Mouse (Mus musculus) limb, embryonic 12.5 days (tissue): ENCODE results near the gene Vps54. TPM values are rescaled to one million over a fixed set of nuclear protein-coding genes. Genes with fewer than 3 reads are reported as not detected.

Experiments used
- ATAC-seq: fragments of 200-750 bp; cut with Nextera tagmentation; 2 replicates; pipeline ENCODE4 v1.8.0; 2017; ENCODE audit warnings: low read depth, moderate TSS enrichment; ENCODE audit not compliant: insufficient number of reproducible peaks, insufficient read depth, low FRiP score, low TSS enrichment
- H3K27ac ChIP-seq: fragments of 300-500 bp; sonication (generic); 2 replicates; pipeline ENCODE4 v1.5.1; 2016; ENCODE audit warnings: mild to moderate bottlenecking, moderate library complexity
- H3K27me3 ChIP-seq: fragments of 300-500 bp; sonication (generic); 2 replicates; pipeline ENCODE4 v1.6.1; 2016; ENCODE audit warnings: mild to moderate bottlenecking, moderate library complexity
- H3K36me3 ChIP-seq: fragments of 300-500 bp; sonication (generic); 2 replicates; pipeline ENCODE4 v1.6.1; 2016; ENCODE audit warnings: mild to moderate bottlenecking, moderate library complexity
- H3K4me1 ChIP-seq: fragments of 300-500 bp; sonication (generic); replicated peaks from 2 replicates; pipeline ENCODE4 v1.6.1; 2016
- H3K4me2 ChIP-seq: fragments of 300-500 bp; sonication (generic); 2 replicates; pipeline ENCODE4 v1.6.1; 2016; ENCODE audit warnings: mild to moderate bottlenecking, moderate library complexity
- H3K4me3 ChIP-seq: fragments of 300-500 bp; sonication (generic); replicated peaks from 2 replicates; pipeline ENCODE4 v1.5.1; 2016; ENCODE audit warnings: mild to moderate bottlenecking
- H3K9ac ChIP-seq: fragments of 300-500 bp; sonication (generic); replicated peaks from 2 replicates; pipeline ENCODE4 v1.6.1; 2016; ENCODE audit warnings: mild to moderate bottlenecking, moderate library complexity
- H3K9me3 ChIP-seq: fragments of 300-500 bp; sonication (generic); 2 replicates; pipeline ENCODE4 v1.6.1; 2016; ENCODE audit warnings: mild to moderate bottlenecking, moderate library complexity
- WGBS: fragments of 180-500 bp; shearing (Covaris S2); methylation state at CpG from one replicate; pipeline ENCODE4 v1.1.7; 2016; 5-methylcytosine and 5-hydroxymethylcytosine counted together
- polyA plus RNA-seq: library from polyadenylated mRNA; unstranded; fragments of >200 nt; fragmentation: Nextera tagmentation; extraction: Ambion mirVana; gene quantifications from 2 replicates; pipeline ENCODE4 v1.2.1, GENCODE M21; 2016

The Vps54 gene
- polyA plus RNA-seq, 1 experiment from 2014 or later, result 16.2 TPM

DNA sequence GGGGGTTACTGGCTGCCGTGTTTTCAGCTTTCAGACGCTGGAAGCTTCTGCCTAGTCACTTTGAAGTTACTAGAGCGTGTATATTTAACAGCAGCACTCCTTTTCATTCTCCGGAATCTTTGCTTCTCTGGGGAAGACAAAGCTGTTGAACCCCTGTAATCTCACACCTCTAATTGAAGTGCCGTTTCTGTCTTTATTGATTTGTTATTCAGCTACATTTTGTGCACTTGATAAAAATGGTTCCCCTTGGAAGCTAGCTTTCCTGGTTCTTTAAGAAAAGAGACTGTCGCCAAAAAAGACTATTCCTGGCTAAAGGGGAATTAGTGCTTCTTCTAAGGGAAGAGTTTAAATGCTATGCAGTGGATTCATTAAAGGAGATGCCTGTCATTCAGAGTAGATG lies 70.4 kb downstream of the Vps54 start:
- Histone ChIP-seq H3K4me3 (no peak overlapping the region), H3K4me1 (no peaks in the 10 kb centered on the region), H3K27ac (no peak overlapping the region), H3K9me3 (no peaks in the 10 kb centered on the region), H3K4me2 (no peak overlapping the region), H3K27me3 (no peaks in the 10 kb centered on the region), H3K36me3 (peaks cover 53% of the 10 kb centered on the region), H3K9ac (no peak overlapping the region)
- WGBS, result 80% methylated on average over 6 of the region's 6 CpGs
- ATAC-seq, result no peak

DNA sequence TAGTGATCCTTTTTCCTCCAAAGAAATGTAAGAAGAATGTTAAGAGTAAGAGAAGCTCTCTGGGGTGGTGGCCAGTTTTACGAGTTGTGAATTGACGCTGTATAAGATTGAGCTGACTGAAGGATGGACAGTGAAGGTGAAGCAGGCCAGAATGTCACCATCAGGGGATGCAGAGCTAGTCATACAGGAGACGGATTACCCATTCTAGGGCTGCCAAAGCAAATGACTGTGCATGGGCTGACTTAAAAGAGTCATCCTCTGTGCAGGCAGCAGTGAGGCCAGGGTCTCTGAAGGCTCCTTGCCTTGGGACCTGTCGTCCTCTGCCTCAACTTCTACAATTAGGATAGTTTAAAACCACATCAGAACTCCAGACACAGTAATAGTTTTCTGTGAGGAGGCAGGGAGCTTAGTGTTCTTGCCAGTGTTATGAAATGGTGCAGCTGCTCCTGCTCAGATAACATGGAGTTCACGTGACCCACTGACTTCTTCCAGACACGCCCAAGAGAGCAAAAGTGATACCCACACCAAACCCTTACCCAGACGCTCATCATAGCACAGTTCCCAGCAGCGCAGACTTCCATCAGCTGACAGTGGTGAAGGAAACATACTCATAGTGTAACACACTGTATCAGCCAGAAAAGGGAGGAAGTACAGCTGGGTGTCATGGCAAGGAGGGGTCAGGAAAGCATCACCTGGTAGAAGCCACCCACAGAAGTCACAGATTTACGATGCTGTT lies 75.0 kb downstream of the Vps54 start:
- 82% methylated on average over 9 of the region's 9 CpGs for WGBS
- Histone ChIP-seq H3K4me2 (no peak overlapping the region), H3K4me1 (no peaks in the 10 kb centered on the region), H3K9ac (no peak overlapping the region), H3K27me3 (no peaks in the 10 kb centered on the region), H3K4me3 (no peak overlapping the region), H3K36me3 (peaks cover 58% of the 10 kb centered on the region), H3K9me3 (no peaks in the 10 kb centered on the region), H3K27ac (no peak overlapping the region)
- ATAC-seq, result no peak

DNA sequence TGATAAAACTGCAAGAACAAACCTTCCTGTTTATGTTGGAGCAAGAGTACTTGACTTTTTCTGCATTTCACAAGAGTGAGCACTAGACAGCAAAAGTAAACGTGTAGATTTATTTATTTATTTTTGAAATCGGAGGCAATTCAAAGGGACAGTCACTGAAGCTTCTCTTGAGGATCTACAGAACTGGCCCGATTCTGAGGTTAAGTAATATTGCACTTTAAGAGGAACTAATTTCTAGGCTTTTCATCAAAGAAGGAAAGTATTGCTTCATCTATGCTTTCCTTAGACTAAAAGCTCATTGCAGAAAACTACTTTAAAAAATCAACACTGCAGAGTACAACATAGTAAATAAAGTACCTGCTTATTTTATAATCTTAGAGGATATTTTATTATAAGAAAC lies 82.5 kb downstream of the Vps54 start:
- no peak overlapping the region for H3K9ac ChIP-seq
- 87% methylated on average over 3 of the region's 3 CpGs for WGBS
- no peak for ATAC-seq
- H3K27me3 ChIP-seq, result no peaks in the 10 kb centered on the region
- no peak overlapping the region for H3K4me2 ChIP-seq
- H3K9me3 ChIP-seq, result no peaks in the 10 kb centered on the region
- H3K4me3 ChIP-seq, result no peak overlapping the region
- H3K27ac ChIP-seq, result no peak overlapping the region
- H3K36me3 ChIP-seq, result peaks cover 53% of the 10 kb centered on the region
- H3K4me1 ChIP-seq, result no peaks in the 10 kb centered on the region

DNA sequence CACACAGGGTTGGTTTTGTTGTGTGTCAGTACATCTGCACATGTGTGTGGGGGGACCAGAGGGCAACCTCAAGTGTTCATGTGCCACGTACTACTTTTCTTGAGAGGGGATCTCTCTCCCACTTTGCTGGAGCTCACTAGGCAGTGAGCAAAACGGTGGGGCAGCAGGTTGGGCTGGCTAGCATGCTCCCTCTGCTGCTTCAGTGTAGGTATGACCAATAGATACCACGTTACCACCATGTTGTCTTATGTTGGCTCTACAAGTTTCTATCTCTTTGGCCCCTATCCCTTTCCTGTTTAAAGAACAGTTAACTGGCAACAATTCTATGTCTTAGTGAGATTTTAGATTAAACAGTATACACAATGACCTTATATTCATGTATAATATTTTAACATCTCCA lies 83.3 kb downstream of the Vps54 start:
- no peak overlapping the region for H3K27ac ChIP-seq
- no peaks in the 10 kb centered on the region for H3K27me3 ChIP-seq
- H3K4me2 ChIP-seq, result no peak overlapping the region
- no peak overlapping the region for H3K4me3 ChIP-seq
- H3K9me3 ChIP-seq, result no peaks in the 10 kb centered on the region
- H3K9ac ChIP-seq, result no peak overlapping the region
- WGBS, result 90% methylated on average over 3 of the region's 3 CpGs
- no peaks in the 10 kb centered on the region for H3K4me1 ChIP-seq
- peaks cover 51% of the 10 kb centered on the region for H3K36me3 ChIP-seq
- no peak for ATAC-seq

DNA sequence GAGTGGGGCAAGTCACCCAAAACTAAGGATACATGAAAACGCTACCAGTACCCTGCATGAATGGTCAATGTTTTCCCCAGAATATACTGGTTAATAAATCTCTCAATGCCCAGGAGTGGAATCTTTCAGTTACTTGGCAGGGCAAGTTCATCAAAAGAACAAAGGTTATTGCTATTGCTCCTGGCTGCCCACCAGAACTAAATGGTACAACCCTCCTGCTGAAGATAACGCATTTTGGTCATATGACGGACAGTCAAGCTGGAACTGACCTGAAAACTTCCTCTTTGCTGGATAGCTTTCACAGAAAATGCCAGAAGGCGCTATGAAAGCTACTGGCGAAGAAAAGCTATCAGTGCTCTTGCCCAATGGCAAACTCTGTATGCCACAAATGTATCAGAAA lies 86.7 kb downstream of the Vps54 start:
- no peak overlapping the region for H3K4me3 ChIP-seq
- H3K36me3 ChIP-seq, result peaks cover 74% of the 10 kb centered on the region
- 93% methylated on average over 5 of the region's 5 CpGs for WGBS
- no peak overlapping the region for H3K27ac ChIP-seq
- H3K9me3 ChIP-seq, result no peaks in the 10 kb centered on the region
- no peak overlapping the region for H3K4me2 ChIP-seq
- no peaks in the 10 kb centered on the region for H3K27me3 ChIP-seq
- no peak for ATAC-seq
- no peaks in the 10 kb centered on the region for H3K4me1 ChIP-seq
- H3K9ac ChIP-seq, result no peak overlapping the region

DNA sequence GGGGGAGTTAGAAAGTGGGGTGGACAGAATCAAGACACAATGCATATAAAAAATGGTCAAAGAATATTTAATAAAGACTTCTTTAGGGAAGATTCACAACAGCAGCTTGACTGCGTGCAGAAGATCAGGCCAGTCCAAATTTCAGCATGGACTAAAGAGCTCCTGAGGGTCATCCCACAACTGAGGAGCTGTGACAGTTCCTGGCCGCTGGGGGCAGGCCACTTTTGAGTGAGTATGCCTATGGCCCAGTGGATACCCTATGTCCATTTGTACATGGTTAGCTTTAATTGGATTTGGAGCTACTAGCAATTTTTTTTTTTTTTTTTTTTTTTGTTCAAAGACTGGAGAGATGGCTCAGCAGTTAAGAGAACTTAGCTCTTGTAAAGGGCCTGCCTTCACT lies 87.7 kb downstream of the Vps54 start:
- H3K36me3 ChIP-seq, result peaks cover 74% of the 10 kb centered on the region
- no peak for ATAC-seq
- no peak overlapping the region for H3K9ac ChIP-seq
- no peaks in the 10 kb centered on the region for H3K27me3 ChIP-seq
- 54% methylated on average over 2 of the region's 2 CpGs for WGBS
- H3K4me1 ChIP-seq, result no peaks in the 10 kb centered on the region
- H3K4me3 ChIP-seq, result no peak overlapping the region
- no peak overlapping the region for H3K27ac ChIP-seq
- H3K4me2 ChIP-seq, result no peak overlapping the region
- H3K9me3 ChIP-seq, result no peaks in the 10 kb centered on the region

DNA sequence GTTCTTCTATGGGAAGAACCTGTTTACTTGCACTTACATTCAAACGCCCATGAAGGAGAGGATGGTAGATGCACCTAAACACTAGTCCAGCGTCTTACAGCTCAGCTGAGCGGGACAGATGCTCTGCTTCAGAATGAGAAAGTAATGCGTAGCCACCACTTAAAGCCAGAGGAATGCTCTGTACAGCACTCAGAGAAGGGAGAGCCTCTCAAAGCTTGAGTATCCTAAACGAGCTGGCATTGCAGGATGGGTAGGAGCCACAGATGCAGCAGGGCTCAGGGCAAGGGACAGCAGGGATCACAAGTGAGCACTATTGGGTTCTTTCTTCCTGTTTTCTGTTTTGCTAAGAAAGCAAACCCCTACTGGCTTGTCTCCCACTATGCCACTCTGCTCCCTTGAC lies 88.4 kb downstream of the Vps54 start:
- WGBS, result 91% methylated on average over 5 of the region's 5 CpGs
- H3K4me2 ChIP-seq, result no peak overlapping the region
- no peaks in the 10 kb centered on the region for H3K27me3 ChIP-seq

DNA sequence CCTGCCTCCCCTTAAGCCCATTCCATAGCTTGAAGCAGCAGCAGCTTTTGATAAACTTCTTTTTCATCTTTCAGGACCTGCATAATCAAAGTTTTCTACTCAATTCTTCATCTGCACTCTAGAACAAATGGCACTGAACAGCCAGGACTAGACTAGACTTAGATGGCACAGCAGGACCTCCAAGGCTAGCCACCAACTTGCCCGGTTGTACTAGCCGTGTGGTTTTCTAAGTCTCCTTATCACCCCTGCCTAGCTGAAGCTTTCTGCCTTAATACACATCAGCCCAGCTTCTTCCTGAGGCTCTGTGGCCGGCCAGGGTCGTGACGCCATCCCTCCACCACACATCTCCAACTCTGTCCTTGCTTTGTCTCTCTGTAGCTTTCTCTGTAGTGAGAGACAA lies 89.1 kb downstream of the Vps54 start:
- no peak for ATAC-seq
- peaks cover 72% of the 10 kb centered on the region for H3K36me3 ChIP-seq
- WGBS, result 88% methylated on average over 5 of the region's 5 CpGs

More for the DNA sequence above, 88.4 kb downstream of the Vps54 start:
- H3K4me1 ChIP-seq, result no peaks in the 10 kb centered on the region
- ATAC-seq, result no peak
- no peak overlapping the region for H3K9ac ChIP-seq
- no peak overlapping the region for H3K4me3 ChIP-seq
- no peak overlapping the region for H3K27ac ChIP-seq
- H3K36me3 ChIP-seq, result peaks cover 70% of the 10 kb centered on the region
- no peaks in the 10 kb centered on the region for H3K9me3 ChIP-seq

DNA sequence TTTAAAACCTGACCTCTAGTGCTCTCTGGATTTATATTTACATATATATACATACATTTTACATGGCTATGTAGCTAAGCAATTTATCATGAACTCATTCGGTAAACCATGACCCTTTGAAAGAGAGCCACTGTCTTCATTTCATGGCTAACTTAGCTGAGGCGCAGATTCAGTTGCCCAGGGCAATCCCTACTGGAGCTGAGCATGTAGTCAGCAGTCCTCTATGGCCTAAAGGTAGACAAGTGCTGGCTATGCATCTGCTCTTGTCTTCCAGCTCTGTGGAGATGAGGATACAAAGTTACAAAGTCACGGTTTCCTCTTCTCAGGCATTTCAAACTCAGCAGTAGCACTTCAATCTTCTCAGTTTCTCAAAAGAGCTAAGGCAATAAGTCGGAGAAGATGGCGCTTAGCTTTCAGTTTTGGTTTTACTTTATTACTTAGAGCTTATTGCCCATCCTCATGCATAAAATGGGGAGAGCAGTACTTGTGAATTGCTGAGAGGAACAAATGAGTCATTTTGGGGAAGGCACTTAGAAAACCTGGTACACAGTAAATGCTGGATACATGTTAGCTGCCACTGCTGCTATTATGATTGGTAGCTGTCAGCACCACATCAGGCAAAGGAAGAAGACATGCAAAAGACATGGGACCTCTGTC lies 93.7 kb downstream of the Vps54 start:
- Histone ChIP-seq H3K9ac (no peak overlapping the region), H3K36me3 (peaks cover 49% of the 10 kb centered on the region), H3K4me3 (no peak overlapping the region), H3K9me3 (no peaks in the 10 kb centered on the region), H3K4me2 (no peak overlapping the region), H3K27ac (no peak overlapping the region), H3K27me3 (no peaks in the 10 kb centered on the region), H3K4me1 (no peaks in the 10 kb centered on the region)
- no peak for ATAC-seq
- WGBS, result 92% methylated on average over 5 of the region's 5 CpGs

More for the DNA sequence above, 89.1 kb downstream of the Vps54 start:
- Histone ChIP-seq H3K4me2 (no peak overlapping the region), H3K27me3 (no peaks in the 10 kb centered on the region), H3K9ac (no peak overlapping the region), H3K27ac (no peak overlapping the region), H3K9me3 (no peaks in the 10 kb centered on the region), H3K4me3 (no peak overlapping the region), H3K4me1 (no peaks in the 10 kb centered on the region)

DNA sequence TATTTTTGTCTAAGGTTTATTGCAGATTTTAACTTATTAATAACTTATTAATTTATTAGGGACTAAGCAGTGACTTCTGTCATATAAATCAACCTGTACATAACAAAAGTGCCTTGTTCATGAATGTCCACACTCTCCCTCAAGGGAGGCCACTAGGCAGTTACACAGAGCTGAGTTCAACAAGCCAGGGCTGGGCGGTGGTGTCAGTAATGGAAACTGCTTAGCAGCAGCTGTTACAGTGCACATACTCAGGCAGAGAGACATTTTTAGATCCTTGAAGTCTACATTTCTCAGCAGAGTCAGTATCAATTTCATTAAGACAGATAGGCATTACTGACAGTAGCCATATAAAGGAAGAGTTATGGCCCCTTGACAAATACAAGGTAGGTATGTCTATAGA lies 98.8 kb downstream of the Vps54 start:
- Histone ChIP-seq H3K4me3 (no peak overlapping the region), H3K27me3 (no peaks in the 10 kb centered on the region), H3K4me1 (no peaks in the 10 kb centered on the region), H3K4me2 (no peak overlapping the region), H3K9ac (no peak overlapping the region), H3K9me3 (no peaks in the 10 kb centered on the region), H3K27ac (no peak overlapping the region), H3K36me3 (peaks cover 19% of the 10 kb centered on the region)
- WGBS, result 79% methylated on average over 1 of the region's 1 CpGs
- peak; percentile 68 for ATAC-seq

DNA sequence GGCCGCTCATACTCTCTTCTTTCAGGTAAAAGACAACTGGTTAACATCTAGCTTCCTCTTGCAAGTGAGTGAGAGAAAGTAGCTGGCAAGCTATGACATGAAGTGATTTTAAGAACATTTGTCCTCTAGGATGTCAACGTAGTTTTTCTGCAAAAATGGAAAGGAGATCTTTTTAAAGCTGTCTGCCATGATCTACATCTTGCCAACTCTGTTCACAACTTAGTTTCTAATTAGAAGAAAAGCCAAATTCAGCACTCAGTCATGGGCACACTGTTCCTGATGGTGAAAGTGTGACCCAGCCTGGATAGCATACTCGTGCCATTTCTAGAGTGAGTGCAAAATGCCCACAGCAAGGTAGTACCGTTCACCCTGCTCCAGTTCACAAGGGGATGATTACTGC lies 100.0 kb downstream of the Vps54 start:
- H3K36me3 ChIP-seq, result peaks cover 23% of the 10 kb centered on the region
- no peak overlapping the region for H3K9ac ChIP-seq
- no peak overlapping the region for H3K27ac ChIP-seq
- H3K27me3 ChIP-seq, result no peaks in the 10 kb centered on the region
- H3K4me3 ChIP-seq, result no peak overlapping the region
- no peaks in the 10 kb centered on the region for H3K4me1 ChIP-seq
- no peak overlapping the region for H3K4me2 ChIP-seq
- H3K9me3 ChIP-seq, result no peaks in the 10 kb centered on the region
- WGBS, result 81% methylated on average over 4 of the region's 4 CpGs
- no peak for ATAC-seq

DNA sequence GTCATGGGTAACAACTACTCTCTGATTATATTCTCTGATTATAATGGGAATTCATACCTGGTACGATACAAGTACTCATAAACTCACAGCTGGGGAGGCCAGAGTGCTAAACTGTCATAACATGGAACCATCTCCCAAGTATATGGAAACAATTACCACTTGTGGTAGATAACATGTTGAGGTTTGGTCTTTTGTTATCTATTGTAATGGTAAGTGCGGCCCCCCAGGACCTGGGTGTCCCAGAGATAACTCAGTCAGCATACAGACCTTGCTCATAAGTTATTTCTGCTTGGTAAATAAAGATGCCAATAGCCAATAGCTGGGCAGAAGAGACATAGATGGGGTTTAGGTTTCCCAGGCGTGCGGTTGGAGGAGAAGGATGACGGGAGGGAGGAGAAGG lies 104.4 kb downstream of the Vps54 start:
- Histone ChIP-seq H3K4me3 (no peak overlapping the region), H3K4me2 (no peak overlapping the region), H3K9me3 (no peaks in the 10 kb centered on the region), H3K9ac (no peak overlapping the region), H3K27ac (no peak overlapping the region), H3K27me3 (no peaks in the 10 kb centered on the region), H3K4me1 (no peaks in the 10 kb centered on the region), H3K36me3 (peaks cover 52% of the 10 kb centered on the region)
- 95% methylated on average over 5 of the region's 5 CpGs for WGBS
- no peak for ATAC-seq
